Mouse (Mus musculus) CH12.LX (cell line): ENCODE data around the gene Zbtb34. TPM values are rescaled to one million over a fixed set of nuclear protein-coding genes. Genes with fewer than 3 reads are reported as not detected.

Experiments used
- DNase-seq: peaks from one replicate; pipeline ENCODE4 v3.0.0-alpha.2; 2013; ENCODE audit errors: extremely low read depth
- H3K27ac ChIP-seq: 2 replicates; pipeline ENCODE4 v1.5.1; 2012; ENCODE audit warnings: low read depth, mild to moderate bottlenecking, control low read depth, moderate library complexity; ENCODE audit not compliant: insufficient read depth
- H3K27me3 ChIP-seq: replicated peaks from 2 replicates; pipeline ENCODE3; 2012; ENCODE audit warnings: inconsistent platforms
- H3K36me3 ChIP-seq, 2 experiments: replicated peaks in 1 of 2; 2 replicates each; pipeline versions ENCODE3 to v1.6.1; 2012; ENCODE audit warnings: inconsistent platforms in 1 of 2, low read length in 1 of 2, mild to moderate bottlenecking in 1 of 2, mixed read lengths in 1 of 2, moderate library complexity in 1 of 2; ENCODE audit not compliant: control insufficient read depth in 1 of 2, insufficient read depth in 1 of 2
- H3K4me1 ChIP-seq, 2 experiments: 2 replicates each; pipeline ENCODE4 v1.6.1; 2012; ENCODE audit warnings: inconsistent platforms in 1 of 2, moderate library complexity in 1 of 2; ENCODE audit not compliant: insufficient read depth in 2 of 2, control insufficient read depth in 1 of 2
- H3K4me2 ChIP-seq: 2 replicates; pipeline ENCODE4 v1.6.1; 2012; ENCODE audit warnings: low read depth, mild to moderate bottlenecking, control low read depth; ENCODE audit not compliant: poor library complexity, insufficient read depth, severe bottlenecking
- H3K4me3 ChIP-seq, 3 experiments: fragments of 150-350 bp in 1 of 3; sonication (generic) in 1 of 3; replicated peaks in 1 of 3; 2 replicates each; pipeline versions ENCODE3 to v1.5.1; 2011 to 2012; ENCODE audit warnings: low read depth in 2 of 3, low read length in 2 of 3, mild to moderate bottlenecking in 2 of 3, moderate library complexity in 2 of 3, control low read depth in 1 of 3, improper control_type of control experiment in 1 of 3, inconsistent platforms in 1 of 3, mixed read lengths in 1 of 3; ENCODE audit not compliant: poor library complexity in 1 of 3
- H3K79me2 ChIP-seq: replicated peaks from 2 replicates; pipeline ENCODE4 v1.6.1; 2012; ENCODE audit warnings: mild to moderate bottlenecking, moderate library complexity; ENCODE audit not compliant: control insufficient read depth, poor library complexity, insufficient read depth, severe bottlenecking; ENCODE audit errors: extremely low read depth
- H3K9ac ChIP-seq: 2 replicates; pipeline ENCODE4 v1.6.1; 2012; ENCODE audit warnings: low read depth, mild to moderate bottlenecking, control low read depth, moderate library complexity; ENCODE audit not compliant: insufficient read depth
- H3K9me3 ChIP-seq: replicated peaks from 2 replicates; pipeline ENCODE3; 2012; ENCODE audit warnings: low read length, inconsistent platforms, mixed read lengths
- BHLHE40 ChIP-seq: IDR thresholded peaks from 2 replicates; pipeline ENCODE4 v1.6.1; 2011; ENCODE audit warnings: mild to moderate bottlenecking, low read depth, low read length, improper control_type of control experiment
- ELF1 ChIP-seq: IDR thresholded peaks from 2 replicates; pipeline ENCODE4 v1.6.1; 2014; ENCODE audit warnings: low read depth, mild to moderate bottlenecking, inconsistent platforms, low read length, improper control_type of control experiment
- JUND ChIP-seq: conservative IDR thresholded peaks from 2 replicates; pipeline ENCODE4 v1.6.1; 2011; ENCODE audit warnings: low read depth, low read length, improper control_type of control experiment
- MAX ChIP-seq: IDR thresholded peaks from 2 replicates; pipeline ENCODE4 v1.6.1; 2011; ENCODE audit warnings: low read length, improper control_type of control experiment
- MEF2A ChIP-seq: IDR thresholded peaks from 2 replicates; pipeline ENCODE4 v1.6.1; 2014; ENCODE audit warnings: low read depth, mild to moderate bottlenecking, inconsistent platforms, low read length, improper control_type of control experiment, borderline replicate concordance
- NRF1 ChIP-seq: IDR thresholded peaks from 2 replicates; pipeline ENCODE4 v1.6.1; 2014; ENCODE audit warnings: low read depth, mild to moderate bottlenecking, inconsistent platforms, low read length, improper control_type of control experiment, moderate library complexity
- PAX5 ChIP-seq: IDR thresholded peaks from 2 replicates; pipeline ENCODE4 v1.6.1; 2012; ENCODE audit warnings: low read length, inconsistent platforms, mixed read lengths
- POLR2A ChIP-seq: IDR thresholded peaks from 2 replicates; pipeline ENCODE4 v1.6.1; 2011; ENCODE audit warnings: low read depth, mild to moderate bottlenecking, improper control_type of control experiment, low read length
- RCOR1 ChIP-seq: conservative IDR thresholded peaks from 2 replicates; pipeline ENCODE4 v1.6.1; 2012; ENCODE audit warnings: low read depth, mild to moderate bottlenecking, inconsistent platforms, low read length, improper control_type of control experiment
- TBP ChIP-seq: conservative IDR thresholded peaks from 2 replicates; pipeline ENCODE4 v1.6.1; 2011; ENCODE audit warnings: low read depth, low read length, improper control_type of control experiment
- ZC3H11A ChIP-seq: IDR thresholded peaks from 2 replicates; pipeline ENCODE4 v1.6.1; 2012; ENCODE audit warnings: low read depth, mild to moderate bottlenecking, inconsistent platforms, low read length, improper control_type of control experiment
- ZMIZ1 ChIP-seq: IDR thresholded peaks from 2 replicates; pipeline ENCODE4 v1.6.1; 2012; ENCODE audit warnings: low read depth, mild to moderate bottlenecking, inconsistent platforms, low read length, improper control_type of control experiment
- dilution Hi-C: fragments of 300-500 bp; cut with MboI; formaldehyde crosslinking; loops from 2 replicates; pipeline ENCODE4 v1.14.3; 2020; ENCODE audit warnings: low sequenced_read_pairs; ENCODE audit not compliant: extremely low pct_unique_long_range_greater_than_20kb, extremely low pct_ligation_motif_present
- in situ Hi-C: fragments of 300-500 bp; cut with MboI; formaldehyde crosslinking; loops from 3 replicates; pipeline ENCODE4 v1.14.3; 2019; ENCODE audit warnings: low sequenced_read_pairs, low pct_ligation_motif_present, low pct_unique_long_range_greater_than_20kb, mixed read lengths
- polyA plus RNA-seq: library from polyadenylated mRNA; unstranded; fragments of >175 nt; gene quantifications from 2 replicates; pipeline ENCODE4 v1.2.1, GENCODE M21; 2012; ENCODE audit warnings: low read depth; ENCODE audit not compliant: insufficient read length
- total RNA-seq, 2 experiments: library from RNA; depleted of rRNA; stranded (reverse); fragments of 300-350 nt in 1 of 2; fragments of >200 nt in 1 of 2; gene quantifications; 2 replicates each; pipeline ENCODE4 v1.2.3; 2012 to 2014

Zbtb34 gene
- total and polyA plus RNA-seq, 3 experiments, result 3.4 to 5.8 (median 5.0) TPM

GRCm38 (mm10) chr2:33446796-33447195, 15.7 kb upstream of the Zbtb34 start:
- H3K9ac ChIP-seq, result no peak overlapping the region
- in situ Hi-C loops (no loop called here), dilution Hi-C loops (no loop called here)
- H3K9me3 ChIP-seq, result no peaks in the 10 kb centered on the region
- TF ChIP-seq ZC3H11A, result no peak
- TF ChIP-seq JUND, result no peak
- TF ChIP-seq ELF1, result no peak
- no peak overlapping the region for H3K27ac ChIP-seq
- H3K4me1 ChIP-seq, result peaks cover 0 to 9% of the 10 kb centered on the region in 2 experiments; a peak in 2 of 4 replicates
- DNase-seq, result no peak
- H3K79me2 ChIP-seq, result no peaks in the 10 kb centered on the region
- no peaks in the 10 kb centered on the region for H3K27me3 ChIP-seq
- H3K4me3 ChIP-seq, result no peak overlapping the region
- peaks cover 23 to 42% of the 10 kb centered on the region in 2 experiments for H3K36me3 ChIP-seq
- H3K4me2 ChIP-seq, result no peak overlapping the region

- no peaks in the 10 kb centered on the region for H3K9me3 ChIP-seq
- peaks cover 13 to 32% of the 10 kb centered on the region in 2 experiments for H3K36me3 ChIP-seq
- TF ChIP-seq MEF2A, result no peak
- no peak for TF ChIP-seq ZMIZ1
- TF ChIP-seq POLR2A, result no peak
- TF ChIP-seq NRF1, result no peak
- DNase-seq, result no peak
- dilution Hi-C loops, result no loop called here
- H3K4me3 ChIP-seq, result no peak overlapping the region
- H3K4me1 ChIP-seq, result peaks cover 0 to 13% of the 10 kb centered on the region in 2 experiments; a peak in 3 of 4 replicates
- H3K9ac ChIP-seq, result no peak overlapping the region
- in situ Hi-C loops, result no loop called here
- H3K27me3 ChIP-seq, result no peaks in the 10 kb centered on the region
- H3K79me2 ChIP-seq, result no peaks in the 10 kb centered on the region
- no peak overlapping the region for H3K4me2 ChIP-seq
- no peak overlapping the region for H3K27ac ChIP-seq
Measured at GRCm38 (mm10) chr2:33445741-33446140, 14.6 kb upstream of the Zbtb34 start.

GRCm38 (mm10) chr2:33444862-33445261, 13.7 kb upstream of the Zbtb34 start:
- Histone ChIP-seq H3K9me3 (no peaks in the 10 kb centered on the region), H3K79me2 (no peaks in the 10 kb centered on the region)
- dilution Hi-C loops, result no loop called here
- TF ChIP-seq TBP (no peak), NRF1 (no peak), MAX (no peak), ZC3H11A (no peak), PAX5 (no peak), RCOR1 (no peak), BHLHE40 (no peak)
- TF ChIP-seq, all 38 proteins: peak for 0
- Histone ChIP-seq H3K4me2 (no peak overlapping the region), H3K4me1 (peaks cover 2 to 17% of the 10 kb centered on the region in 2 experiments), H3K36me3 (peaks cover 10 to 24% of the 10 kb centered on the region in 2 experiments), H3K4me3 (no peak overlapping the region), H3K27me3 (no peaks in the 10 kb centered on the region), H3K9ac (no peak overlapping the region), H3K27ac (no peak overlapping the region)
- in situ Hi-C loops, result no loop called here
- DNase-seq, result no peak
